Mouse (Mus musculus) intestine, embryonic 15.5 days (tissue): ENCODE measurements around the gene Ccnd2. TPM values are rescaled to one million over a fixed set of nuclear protein-coding genes. Genes with fewer than 3 reads are reported as not detected.
A peak's percentile ranks its signal among the peaks of the same experiment; 100 is the strongest.

Experiments
- ATAC-seq: fragments of 200-750 bp; cut with Nextera tagmentation; 2 replicates; pipeline ENCODE4 v1.8.0; 2017; ENCODE audit warnings: moderate TSS enrichment, moderate library complexity
- H3K27ac ChIP-seq: fragments of 300-500 bp; sonication (generic); 2 replicates; pipeline ENCODE4 v1.5.1; 2015; ENCODE audit warnings: mild to moderate bottlenecking, inconsistent platforms
- H3K27me3 ChIP-seq: fragments of 300-500 bp; sonication (generic); replicated peaks from 2 replicates; pipeline ENCODE4 v1.6.1; 2015; ENCODE audit warnings: inconsistent platforms
- H3K36me3 ChIP-seq: fragments of 300-500 bp; sonication (generic); 2 replicates; pipeline ENCODE4 v1.6.1; 2015; ENCODE audit warnings: inconsistent platforms
- H3K4me1 ChIP-seq: fragments of 300-500 bp; sonication (generic); replicated peaks from 2 replicates; pipeline ENCODE4 v1.6.1; 2015; ENCODE audit warnings: inconsistent platforms
- H3K4me2 ChIP-seq: fragments of 300-500 bp; sonication (generic); replicated peaks from 2 replicates; pipeline ENCODE4 v1.6.1; 2015; ENCODE audit warnings: mild to moderate bottlenecking, inconsistent platforms
- H3K4me3 ChIP-seq: fragments of 300-500 bp; sonication (generic); replicated peaks from 2 replicates; pipeline ENCODE4 v1.5.1; 2015; ENCODE audit warnings: inconsistent platforms
- H3K9ac ChIP-seq: fragments of 300-500 bp; sonication (generic); 2 replicates; pipeline ENCODE4 v1.6.1; 2015; ENCODE audit warnings: inconsistent platforms
- H3K9me3 ChIP-seq: fragments of 300-500 bp; sonication (generic); 2 replicates; pipeline ENCODE4 v1.6.1; 2016; ENCODE audit warnings: inconsistent platforms
- WGBS: fragments of 180-500 bp; shearing (Covaris S2); methylation state at CpG from one replicate; pipeline ENCODE4 v1.1.7; 2015; 5-methylcytosine and 5-hydroxymethylcytosine counted together
- polyA plus RNA-seq: library from polyadenylated mRNA; unstranded; fragments of >200 nt; fragmentation: Nextera tagmentation; extraction: Ambion mirVana; gene quantifications from 2 replicates; pipeline ENCODE4 v1.2.1, GENCODE M21; 2015

Ccnd2 gene
- polyA plus RNA-seq, 1 experiment from 2014 or later: 991 TPM

- Histone ChIP-seq H3K27ac (no peak overlapping the region), H3K36me3 (no peaks in the 10 kb centered on the region), H3K9ac (no peak overlapping the region), H3K4me2 (no peak overlapping the region), H3K4me1 (no peaks in the 10 kb centered on the region), H3K27me3 (no peaks in the 10 kb centered on the region), H3K9me3 (no peaks in the 10 kb centered on the region), H3K4me3 (no peak overlapping the region)
- ATAC-seq: no peak
- 56% methylated on average over 7 of the region's 7 CpGs for WGBS
Observed at GRCm38 (mm10) chr6:127094565-127094964, 57.4 kb downstream of the Ccnd2 start.

DNA sequence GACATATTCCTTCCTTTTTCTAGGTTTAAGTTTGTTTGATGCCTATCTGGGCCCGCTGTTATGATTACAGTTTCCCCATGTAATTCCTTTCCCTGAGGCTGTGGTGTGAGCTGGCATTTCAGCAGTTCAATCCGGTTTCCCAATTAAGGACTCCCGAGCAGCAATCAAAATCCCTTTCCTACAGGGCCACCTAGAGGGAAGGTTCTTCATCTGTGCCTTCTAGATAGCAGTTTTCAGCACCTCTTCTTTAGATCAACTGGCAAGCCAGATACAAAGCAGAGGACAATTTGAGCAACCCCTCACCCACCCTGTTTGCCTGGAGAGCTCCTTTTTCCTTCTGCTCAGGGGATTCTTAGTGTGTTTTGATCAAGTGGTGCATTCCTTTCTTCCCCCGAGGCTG, 65.3 kb downstream of the Ccnd2 start:
- no peak overlapping the region for H3K27ac ChIP-seq
- H3K9ac ChIP-seq: no peak overlapping the region
- H3K36me3 ChIP-seq: no peaks in the 10 kb centered on the region
- no peaks in the 10 kb centered on the region for H3K4me1 ChIP-seq
- no peaks in the 10 kb centered on the region; the same call in 1 of the 2 replicates for H3K27me3 ChIP-seq
- ATAC-seq: no peak
- no peaks in the 10 kb centered on the region for H3K9me3 ChIP-seq
- no peak overlapping the region for H3K4me2 ChIP-seq
- WGBS: 74% methylated on average over 4 of the region's 4 CpGs
- H3K4me3 ChIP-seq: no peak overlapping the region

- no peaks in the 10 kb centered on the region for H3K36me3 ChIP-seq
- WGBS: 75% methylated on average over 6 of the region's 6 CpGs
- H3K4me3 ChIP-seq: no peak overlapping the region
- no peak overlapping the region for H3K4me2 ChIP-seq
- no peaks in the 10 kb centered on the region for H3K9me3 ChIP-seq
- H3K4me1 ChIP-seq: peaks cover 7% of the 10 kb centered on the region; the same call in 1 of the 2 replicates
- no peak overlapping the region for H3K27ac ChIP-seq
- no peak for ATAC-seq
- peaks cover 16% of the 10 kb centered on the region for H3K27me3 ChIP-seq
- no peak overlapping the region for H3K9ac ChIP-seq
Observed at GRCm38 (mm10) chr6:127081820-127082219, 70.2 kb downstream of the Ccnd2 start.

DNA sequence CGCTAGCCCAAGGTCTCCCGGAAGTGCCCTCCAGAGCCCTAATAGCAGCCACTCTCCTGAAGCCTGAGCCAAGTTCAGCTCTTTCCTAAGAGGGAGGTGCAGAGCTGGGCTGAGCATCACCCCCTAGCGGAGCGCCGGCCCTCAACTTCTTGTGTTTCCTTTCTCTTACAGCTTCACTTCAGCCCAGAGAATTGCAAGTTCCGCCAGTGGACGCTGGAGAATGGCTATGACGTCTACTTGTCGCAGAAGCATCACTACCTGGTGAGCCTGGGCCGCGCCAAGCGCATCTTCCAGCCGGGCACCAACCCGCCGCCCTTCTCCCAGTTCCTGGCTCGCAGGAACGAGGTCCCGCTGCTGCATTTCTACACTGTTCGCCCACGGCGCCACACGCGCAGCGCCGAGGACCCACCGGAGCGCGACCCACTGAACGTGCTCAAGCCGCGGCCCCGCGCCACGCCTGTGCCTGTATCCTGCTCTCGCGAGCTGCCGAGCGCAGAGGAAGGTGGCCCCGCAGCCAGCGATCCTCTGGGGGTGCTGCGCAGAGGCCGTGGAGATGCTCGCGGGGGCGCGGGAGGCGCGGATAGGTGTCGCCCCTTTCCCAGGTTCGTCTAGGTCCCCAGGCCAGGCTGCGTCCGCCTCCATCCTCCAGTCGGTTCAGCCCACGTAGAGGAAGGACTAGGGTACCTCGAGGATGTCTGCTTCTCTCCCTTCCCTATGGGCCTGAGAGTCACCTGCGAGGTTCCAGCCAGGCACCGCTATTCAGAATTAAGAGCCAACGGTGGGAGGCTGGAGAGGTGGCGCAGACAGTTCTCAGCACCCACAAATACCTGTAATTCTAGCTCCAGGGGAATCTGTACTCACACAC, 71.9 kb downstream of the Ccnd2 start:
- Histone ChIP-seq H3K27ac (no peak overlapping the region), H3K9ac (peak overlapping the region; percentile 34), H3K9me3 (no peaks in the 10 kb centered on the region), H3K4me3 (peak overlapping the region; percentile 50), H3K4me2 (peak overlapping the region; percentile 98), H3K36me3 (no peaks in the 10 kb centered on the region), H3K27me3 (peaks cover 16% of the 10 kb centered on the region), H3K4me1 (peaks cover 7% of the 10 kb centered on the region; the same call in 1 of the 2 replicates)
- peak; percentile 76 for ATAC-seq
- 3% methylated on average over 59 of the region's 59 CpGs for WGBS

Other genes with a start within 250 kb of the Ccnd2 start
- 0.06 TPM in 1 of 2 replicates, not detected in the other for gene Dyrk4, start 230.4 kb downstream of the Ccnd2 start, polyA plus RNA-seq
- 39.9 and 56.3 TPM in 2 replicates for gene Rad51ap1, start 212.6 kb downstream of the Ccnd2 start, polyA plus RNA-seq
- 15.8 and 18.3 TPM in 2 replicates for gene D6Wsu163e, start 212.2 kb downstream of the Ccnd2 start, polyA plus RNA-seq
- not detected in 2 replicates for gene Fgf6, start 136.6 kb downstream of the Ccnd2 start, polyA plus RNA-seq
- gene Fgf23, start 79.3 kb downstream of the Ccnd2 start, polyA plus RNA-seq: not detected in 2 replicates
- 5.6 and 7.3 TPM in 2 replicates for gene Tigar, start 42.6 kb downstream of the Ccnd2 start, polyA plus RNA-seq